Mouse (Mus musculus): Measurements from ENCODE around the gene Ctxn2. TPM values are rescaled to one million over a fixed set of nuclear protein-coding genes. Genes with fewer than 3 reads are reported as not detected.
"Not testable (repeated sequence)": the region's sequence is repeated elsewhere in the genome, so short reads cannot be mapped to it uniquely, and the experiment has no call there.

The Ctxn2 gene
- total RNA-seq (2015) (not detected in 2 replicates), total RNA-seq (2017) (not detected in 2 replicates)

DNA sequence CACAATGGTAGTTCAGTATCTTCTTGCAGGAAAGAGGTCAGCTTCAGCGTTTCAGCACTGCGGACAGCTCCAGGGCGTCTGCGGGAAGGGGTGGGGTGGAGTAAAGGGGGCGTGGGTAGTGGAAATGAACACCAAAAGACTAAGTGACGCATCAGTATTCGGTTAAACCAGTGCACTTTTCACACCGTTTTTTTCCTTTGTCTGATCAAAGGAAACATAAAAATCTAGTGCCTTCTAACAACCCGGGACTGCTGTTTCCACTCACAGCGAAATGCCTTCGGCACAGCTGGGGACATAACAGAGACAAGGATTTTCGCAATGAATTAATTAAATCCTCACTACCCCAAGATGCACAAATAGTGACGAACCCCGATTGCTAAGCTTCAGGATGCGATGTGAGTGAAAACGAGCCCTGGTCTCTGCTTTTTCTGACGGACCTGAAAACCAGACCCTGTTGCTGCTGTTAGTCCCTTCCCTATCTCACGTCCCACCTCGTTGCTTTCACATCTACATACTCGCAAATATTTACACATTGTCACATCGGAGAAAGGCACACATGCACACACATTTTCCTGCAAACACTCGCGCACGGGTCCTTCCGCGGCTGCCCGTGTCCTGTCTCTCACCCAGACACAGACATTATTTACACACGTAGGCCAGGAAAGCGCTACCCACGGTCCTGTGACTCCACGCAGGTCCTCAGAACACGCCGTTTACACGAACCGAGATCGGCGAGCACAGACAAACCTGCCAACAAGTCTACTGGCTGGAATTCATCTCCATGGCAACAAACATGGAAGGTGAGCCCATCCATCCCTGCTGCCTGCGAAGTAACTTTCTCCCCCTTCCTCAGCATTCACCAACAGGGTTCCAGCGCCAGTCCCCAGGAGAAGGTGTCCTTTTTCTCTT, at the start of gene Ctxn2:
Gene Ctxn2 (plus strand): TSS at position 790 of the 909 bp plus-strand sequence.
- ATAC-seq (replicated peaks; ENCODE audit: poor library complexity): peak; percentile 100

DNA sequence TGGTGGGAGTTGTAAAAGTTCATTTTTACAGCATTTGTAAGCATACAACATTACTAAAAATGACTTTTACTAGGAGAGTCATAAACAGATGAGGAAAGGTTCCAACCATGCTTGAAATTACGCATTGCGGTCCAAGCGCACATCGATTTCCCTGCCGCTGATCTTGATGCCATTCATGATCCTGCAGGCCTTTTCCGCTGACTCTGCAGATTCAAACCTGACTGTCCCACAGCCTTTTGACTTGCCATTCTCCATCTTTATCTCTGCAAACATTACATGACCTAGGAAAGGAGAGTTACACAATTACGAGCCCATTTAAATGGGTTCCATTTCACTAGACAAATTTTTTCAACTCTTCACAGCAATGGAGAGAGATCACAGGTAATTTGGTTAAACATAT, 47.7 kb upstream of the Ctxn2 start:
- no peak for ATAC-seq (replicated peaks; ENCODE audit: poor library complexity)

DNA sequence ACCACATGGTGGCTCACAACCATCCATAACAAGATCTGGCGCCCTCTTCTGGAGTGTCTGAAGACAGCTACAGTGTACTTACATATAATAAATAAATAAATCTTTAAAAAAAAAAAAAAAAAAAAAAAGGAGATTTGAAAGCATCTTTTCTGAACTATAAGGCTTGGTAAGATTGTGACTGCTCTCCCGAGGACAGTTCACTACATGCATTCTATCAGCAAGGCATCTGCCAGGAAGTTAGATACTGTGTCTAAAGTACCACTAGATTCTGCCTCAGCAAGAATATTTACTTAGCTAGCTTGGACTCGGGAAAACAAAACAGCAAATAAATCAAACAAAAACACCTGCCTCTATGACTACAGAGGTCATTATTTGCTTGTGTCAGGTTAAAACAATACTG, 44.4 kb upstream of the Ctxn2 start:
- not testable (repeated sequence) for ATAC-seq (replicated peaks; ENCODE audit: poor library complexity)

DNA sequence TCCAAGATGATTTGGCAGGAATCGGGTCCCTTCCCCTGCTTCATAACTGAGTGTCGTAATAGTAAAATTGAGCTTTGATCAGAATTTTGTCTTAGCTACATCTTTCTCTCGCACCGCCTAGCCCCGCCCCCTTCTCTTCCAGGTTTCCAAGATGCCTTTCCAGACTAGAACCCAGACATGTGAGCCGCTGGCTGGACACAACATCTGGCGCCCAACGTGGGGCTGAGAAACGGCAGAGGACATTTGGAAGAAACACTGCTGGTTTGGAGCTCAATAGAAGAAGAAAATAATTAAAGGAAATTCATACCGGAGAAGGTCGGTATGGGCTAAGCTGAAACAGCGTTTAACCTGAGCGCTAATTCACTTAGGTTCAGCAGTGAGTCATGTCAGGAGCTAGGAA, 32.0 kb upstream of the Ctxn2 start:
- not testable (repeated sequence) for ATAC-seq (replicated peaks; ENCODE audit: poor library complexity)

DNA sequence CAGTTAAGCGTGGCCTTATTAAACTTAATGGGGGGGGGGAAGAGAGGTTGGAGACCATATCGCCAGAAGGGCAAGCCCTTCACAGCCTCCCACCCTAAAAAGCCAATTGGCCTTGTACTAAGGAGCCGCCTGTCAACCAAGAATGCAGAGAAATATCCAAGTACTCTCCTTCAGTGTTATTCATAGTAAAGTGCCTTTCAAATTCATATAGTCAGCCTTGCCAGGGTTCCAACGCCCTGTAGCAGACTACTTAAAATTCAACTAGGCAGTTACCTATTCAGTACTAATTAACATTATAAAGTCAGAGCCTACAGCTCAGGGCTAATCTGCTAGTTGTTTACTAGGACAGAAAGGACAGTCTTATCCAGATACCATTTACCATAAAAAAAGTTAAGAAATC, 30.0 kb upstream of the Ctxn2 start:
- not testable (repeated sequence) for ATAC-seq (replicated peaks; ENCODE audit: poor library complexity)

DNA sequence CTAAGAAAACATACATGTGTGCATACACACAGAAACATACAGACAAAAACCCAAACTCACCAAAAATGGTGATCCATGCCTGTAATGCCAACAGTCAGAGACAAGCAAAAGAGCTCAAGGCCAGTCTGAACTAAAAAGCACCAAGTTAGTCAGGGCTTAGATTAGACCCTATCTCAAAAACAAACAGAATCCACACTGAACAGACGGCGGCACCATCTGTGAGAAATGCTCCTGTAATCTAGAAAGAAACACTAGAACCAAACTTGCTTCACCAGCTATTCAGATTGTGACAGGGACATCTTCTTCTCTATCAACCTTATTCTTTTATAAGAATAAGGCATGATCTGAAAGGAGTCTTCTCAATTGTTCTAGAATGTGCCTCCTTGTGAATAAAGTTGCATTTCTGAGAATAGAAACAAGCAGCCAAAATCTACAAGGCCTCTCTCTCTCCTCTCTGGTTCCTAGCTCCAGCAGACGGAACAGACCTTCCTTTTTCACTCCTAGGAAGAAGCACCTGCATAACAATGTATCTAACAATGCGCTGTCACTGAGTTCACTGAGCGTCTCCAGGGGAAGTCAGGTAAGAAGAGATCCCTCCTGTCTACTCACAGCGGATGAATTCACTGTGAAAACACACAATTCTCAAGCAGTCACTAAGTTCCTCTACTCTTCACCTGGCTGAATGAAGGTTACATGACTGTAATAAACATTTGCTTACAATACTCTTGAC, 16.9 kb upstream of the Ctxn2 start:
- no peak for ATAC-seq (replicated peaks; ENCODE audit: poor library complexity)

DNA sequence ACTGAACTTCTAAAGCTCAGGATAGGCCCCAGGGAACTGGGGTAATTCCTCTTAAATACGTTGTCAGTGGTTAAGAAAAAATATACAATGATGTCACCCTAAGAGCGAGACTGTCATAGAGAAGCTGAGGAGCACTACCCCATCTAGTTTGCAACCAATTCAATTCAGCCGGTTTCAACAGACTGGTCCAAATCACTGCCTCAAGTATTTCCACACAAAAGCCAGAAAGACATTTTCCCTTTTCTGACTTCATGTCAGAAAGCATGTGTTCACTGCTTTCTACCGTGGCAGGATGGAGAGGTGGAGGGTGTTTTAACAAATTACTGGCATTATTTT, 14.2 kb upstream of the Ctxn2 start:
- peak; percentile 10; the same call in 1 of the 2 replicates for ATAC-seq (replicated peaks; ENCODE audit: poor library complexity)

DNA sequence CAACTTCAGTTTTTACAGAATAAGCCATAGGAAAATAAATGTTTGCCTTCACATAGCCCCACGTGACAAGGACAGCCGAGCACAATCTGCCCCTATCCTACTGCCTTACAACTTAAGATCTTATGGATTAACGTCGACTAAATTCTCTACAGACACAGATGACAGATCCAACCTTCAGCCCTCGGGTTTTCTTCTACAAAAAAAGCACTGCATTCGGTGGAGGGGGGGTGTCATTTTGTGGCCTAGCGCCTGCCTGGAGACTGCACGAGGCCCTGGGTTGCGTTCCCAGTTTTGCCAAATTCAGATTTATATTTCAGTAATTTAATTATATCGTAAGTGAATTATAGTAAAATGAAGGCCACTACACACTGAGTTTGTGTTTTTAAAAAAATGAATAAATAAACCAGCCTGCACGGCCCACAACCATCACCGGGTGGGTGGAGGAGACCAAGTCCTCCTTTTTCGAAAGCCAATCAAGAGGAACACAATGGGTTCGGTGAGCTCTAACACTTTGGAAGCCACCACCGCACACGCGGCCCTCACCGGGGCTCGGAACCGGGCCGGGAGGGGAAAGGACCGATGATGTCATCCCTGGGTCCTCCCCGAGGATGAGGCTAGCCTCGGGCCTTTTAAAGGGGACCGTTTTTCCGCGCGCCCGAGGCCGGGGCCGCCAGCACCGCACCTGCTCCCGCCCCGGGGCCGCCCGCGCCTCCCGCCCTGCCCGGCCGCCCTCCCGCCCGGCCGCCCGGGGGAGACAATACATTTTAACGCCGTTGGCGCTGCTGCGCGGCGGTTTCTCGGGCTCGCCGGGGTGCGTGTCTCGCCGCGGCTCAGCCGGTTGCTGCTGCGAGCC, 13.6 kb upstream of the Ctxn2 start:
- peak; percentile 35 for ATAC-seq (replicated peaks; ENCODE audit: poor library complexity)

DNA sequence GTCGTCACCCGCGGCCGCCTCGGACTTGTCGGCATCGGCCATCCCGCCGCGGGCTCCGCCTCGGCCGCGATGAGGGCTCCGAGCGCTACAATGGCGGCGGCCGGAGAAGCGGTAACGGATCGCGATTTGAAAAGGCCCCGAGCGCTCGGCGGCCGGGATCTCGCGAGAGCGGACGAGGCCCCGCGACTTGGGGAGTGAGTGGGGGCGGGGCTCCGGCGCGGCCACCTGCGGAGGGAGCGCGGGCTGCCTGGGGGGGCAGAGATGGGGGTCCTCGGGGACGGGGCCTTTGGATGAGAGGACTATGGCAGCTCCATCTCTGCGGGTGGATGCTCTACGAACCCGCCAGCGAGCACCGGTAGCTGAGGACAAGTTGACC, 13.0 kb upstream of the Ctxn2 start, which contains the start of gene Myef2:
Gene Myef2 (minus strand): TSS at position 185 of the 376 bp plus-strand sequence.
- peak; percentile 87 for ATAC-seq (replicated peaks; ENCODE audit: poor library complexity)

DNA sequence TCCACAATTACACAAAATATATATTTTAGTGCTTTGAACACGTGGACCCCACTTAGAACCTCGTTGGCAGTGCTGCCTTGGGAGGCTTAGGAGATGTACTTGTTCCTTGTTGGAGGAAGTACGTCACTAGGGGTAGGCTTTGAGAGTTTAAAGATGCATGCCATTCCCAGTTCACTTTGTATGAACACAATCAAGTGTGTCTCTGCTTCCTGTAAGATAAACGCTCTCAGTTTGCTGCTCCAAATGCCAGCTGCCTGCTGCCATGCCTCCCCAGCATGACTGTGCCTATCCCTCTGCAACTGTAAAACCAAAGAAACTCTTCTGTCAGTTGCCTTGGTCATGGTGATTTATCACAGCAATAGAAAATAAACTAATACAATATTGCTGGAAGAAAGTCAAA, 10.7 kb upstream of the Ctxn2 start:
- peak; percentile 10; the same call in 1 of the 2 replicates for ATAC-seq (replicated peaks; ENCODE audit: poor library complexity)

DNA sequence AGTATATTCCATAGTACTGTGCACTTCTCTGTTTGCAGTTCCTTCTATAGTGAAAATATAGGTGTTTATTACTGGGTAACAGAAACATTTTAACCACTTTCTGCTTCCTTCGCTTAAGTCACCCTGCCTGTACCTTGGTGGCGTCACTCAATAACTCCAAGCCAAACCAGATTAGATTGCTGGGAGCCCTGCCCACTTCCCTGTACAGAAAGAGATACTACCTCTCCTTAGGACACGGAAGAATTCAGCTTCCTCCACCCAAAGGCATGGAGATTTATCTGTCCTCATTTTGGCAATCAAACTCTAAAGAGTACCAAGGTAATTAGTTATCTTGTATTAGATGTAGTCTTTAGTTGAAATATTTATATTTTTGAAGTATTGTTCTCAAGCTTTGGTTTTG, 9.7 kb upstream of the Ctxn2 start:
- ATAC-seq (replicated peaks; ENCODE audit: poor library complexity): no peak

DNA sequence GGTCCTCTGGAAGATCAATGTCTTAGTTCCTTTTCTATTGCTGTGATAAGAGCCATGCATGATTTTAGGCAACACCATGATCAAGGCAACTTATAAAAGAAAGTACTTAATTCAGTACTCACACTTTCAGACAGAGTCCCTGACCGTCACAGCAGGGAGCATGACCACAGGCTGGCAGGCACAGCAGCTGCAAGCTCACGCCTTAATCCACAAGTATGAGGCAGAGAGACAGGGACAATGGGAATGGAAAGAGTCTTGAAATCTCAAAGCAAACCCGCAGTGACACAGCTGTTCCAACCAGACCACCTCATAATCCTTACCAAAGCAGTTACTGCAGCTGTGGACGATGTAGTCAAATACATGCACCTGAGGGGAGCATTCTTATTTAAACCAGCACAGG, 2.4 kb upstream of the Ctxn2 start:
- ATAC-seq (replicated peaks; ENCODE audit: poor library complexity): no peak

DNA sequence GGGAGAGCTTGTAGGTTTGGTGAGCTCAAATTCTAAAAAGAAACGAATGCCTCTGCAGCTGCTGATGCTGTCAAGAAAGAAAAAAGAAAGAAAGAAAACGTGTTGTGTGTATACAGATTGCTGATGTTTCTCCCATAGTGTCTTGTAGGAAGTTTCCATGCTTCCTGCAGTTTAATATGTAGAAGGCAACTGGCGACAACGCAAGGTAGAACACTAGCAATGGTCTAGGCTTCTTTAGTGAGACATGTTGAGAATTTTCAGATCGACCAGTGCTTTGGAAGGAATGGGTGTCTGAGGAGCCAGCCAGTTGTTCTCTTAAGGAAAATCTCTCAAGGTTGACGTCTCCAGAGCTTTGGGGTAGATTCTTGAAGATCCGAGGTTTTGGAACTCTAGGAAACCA, 354 bp downstream of the Ctxn2 start:
- no peak for ATAC-seq (replicated peaks; ENCODE audit: poor library complexity)

DNA sequence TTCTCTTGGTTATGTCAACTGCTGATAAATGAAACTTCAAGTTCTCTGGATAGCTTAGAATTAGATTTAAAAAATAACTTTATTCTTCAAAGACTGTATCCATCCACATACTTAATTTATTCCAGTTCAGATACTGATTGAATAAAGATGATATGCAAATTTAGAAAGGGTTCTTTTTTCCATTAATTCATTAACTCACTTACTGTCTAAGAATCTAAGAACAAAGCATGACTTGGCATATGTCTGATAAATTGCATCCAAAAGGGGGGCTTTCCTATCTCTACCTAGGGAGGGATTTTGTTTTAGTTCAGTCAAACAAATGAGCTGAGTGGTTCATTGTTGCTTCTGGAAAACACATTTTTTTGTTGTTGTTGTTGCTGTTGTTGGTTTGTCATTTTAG, 5.8 kb downstream of the Ctxn2 start:
- no peak for ATAC-seq (replicated peaks; ENCODE audit: poor library complexity)

DNA sequence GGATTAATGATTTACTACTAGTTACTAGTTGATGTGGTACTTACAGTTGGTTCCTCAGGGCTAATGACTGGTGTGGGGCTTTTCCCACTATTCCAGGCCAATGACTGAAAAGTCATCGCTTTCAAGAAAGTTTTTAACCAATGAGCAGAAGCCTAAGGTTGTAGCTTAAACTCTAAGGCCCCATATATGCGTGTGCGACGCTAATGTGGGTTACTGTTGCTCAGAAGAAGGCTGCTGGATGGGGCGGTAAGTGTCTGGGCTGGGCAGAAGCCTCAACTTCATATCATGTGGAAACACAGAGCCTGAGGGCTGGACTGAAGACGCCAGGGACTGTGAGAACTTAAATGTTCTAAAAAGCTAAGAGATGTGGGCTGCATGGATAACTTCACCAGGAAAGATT, 15.9 kb downstream of the Ctxn2 start, which contains the start of gene Slc12a1:
Gene Slc12a1 (plus strand): TSS at position 118 of the 400 bp plus-strand sequence.
- ATAC-seq (replicated peaks; ENCODE audit: poor library complexity): no peak

DNA sequence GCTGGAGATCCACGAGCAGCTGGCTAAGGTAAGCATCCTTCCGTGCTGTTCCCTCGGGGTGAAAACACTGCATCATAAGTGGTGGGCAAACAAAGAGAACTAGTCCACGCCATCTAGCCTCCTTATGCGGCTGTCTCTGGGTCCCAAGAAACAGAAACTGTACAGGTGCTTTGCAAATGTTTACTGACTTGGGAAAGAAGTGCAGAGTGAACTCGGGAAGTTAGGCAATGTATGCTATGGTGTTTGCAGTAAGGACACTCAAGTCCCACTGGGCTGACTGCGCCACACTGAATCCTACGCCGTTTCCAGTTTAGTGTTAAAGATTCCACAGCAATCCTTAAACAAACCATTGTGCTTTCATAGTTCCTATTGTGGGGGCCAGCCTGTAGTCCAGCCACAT, 17.8 kb downstream of the Ctxn2 start:
- no peak for ATAC-seq (replicated peaks; ENCODE audit: poor library complexity)

DNA sequence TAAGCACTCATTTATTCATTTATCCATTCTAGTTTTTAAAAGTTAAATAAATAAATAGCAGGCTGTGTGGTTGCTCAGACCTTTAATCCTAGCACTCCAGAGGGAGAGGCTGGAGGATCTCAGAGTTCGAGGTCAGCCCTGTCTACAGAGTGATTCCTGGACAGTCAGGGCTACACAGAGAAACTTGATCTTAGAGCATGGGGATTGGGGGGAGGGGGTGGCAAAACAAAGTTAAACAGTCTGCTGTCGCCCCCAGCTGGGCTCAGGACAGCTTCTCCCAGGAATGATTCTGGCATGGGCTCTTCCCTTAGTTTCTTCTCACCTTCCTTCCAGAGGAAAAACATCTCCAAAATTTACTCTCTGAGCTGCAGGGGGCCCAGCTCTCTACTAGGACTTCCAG, 19.0 kb downstream of the Ctxn2 start:
- ATAC-seq (replicated peaks; ENCODE audit: poor library complexity): no peak

DNA sequence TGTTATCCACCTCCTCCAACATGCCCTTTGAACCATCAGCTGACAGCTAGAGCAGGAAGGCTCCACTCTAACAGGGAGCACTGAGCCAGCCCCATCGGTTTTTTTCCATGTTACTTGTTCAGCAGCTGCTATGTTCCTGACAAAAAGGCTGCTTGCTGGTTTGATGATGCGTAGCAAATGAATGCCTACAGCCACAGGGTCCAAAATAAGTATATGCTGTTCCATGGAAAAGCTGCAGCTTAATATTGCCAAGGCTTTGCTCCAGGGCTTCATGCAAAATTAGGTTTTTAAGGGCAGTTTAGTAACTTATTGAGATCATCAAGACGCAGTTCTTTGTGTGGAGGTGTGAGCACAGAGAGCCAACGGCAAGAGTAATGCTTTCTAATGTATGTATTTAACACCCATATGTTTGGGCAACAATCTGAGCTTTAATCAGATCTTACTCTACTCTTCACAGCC, 25.5 kb downstream of the Ctxn2 start:
- ATAC-seq (replicated peaks; ENCODE audit: poor library complexity): no peak

DNA sequence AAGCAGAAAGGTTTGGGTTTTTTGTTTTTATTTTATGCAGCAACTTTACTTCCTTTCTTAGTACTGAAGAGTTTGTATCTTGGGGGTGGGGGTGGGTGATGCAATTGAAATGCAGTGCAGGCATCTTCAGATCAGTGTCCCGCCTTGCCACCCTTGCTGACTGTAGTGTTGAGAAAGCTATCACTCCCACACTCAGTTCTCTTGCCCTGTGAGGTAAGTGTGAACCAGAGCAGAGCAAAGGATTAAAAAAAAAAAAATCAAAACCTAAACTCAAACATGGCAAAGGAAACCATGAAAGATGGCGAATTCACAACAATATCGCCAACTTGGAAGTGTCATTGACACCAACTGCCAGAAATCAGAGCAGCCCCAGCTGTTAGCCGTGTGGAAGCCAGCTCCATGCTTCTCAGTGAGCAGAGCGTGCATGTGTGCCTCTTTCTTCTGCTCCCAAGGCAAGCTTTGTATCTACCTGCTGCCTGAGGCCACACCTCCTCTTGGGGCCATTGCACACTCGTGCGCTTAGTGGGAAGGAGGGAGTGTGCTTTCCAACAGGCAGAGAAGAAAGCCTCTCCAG, 41.8 kb downstream of the Ctxn2 start:
- no peak for ATAC-seq (replicated peaks; ENCODE audit: poor library complexity)

DNA sequence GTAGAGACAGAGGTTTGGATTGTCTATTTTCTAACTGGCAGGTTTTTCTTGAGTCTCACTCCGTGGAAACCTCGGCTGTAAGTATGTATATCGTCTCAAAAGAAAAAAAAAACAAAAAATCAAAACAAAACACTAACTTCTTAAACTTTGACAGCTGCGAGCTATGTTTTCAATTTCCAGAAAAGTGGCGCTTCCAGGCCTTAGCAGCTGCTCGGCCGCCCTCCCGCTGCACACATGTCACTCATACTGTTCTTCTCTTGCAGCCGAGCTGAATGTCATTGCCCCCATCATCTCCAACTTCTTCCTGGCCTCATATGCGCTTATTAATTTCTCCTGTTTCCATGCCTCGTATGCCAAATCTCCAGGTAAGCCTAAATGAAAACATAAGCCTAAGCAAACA, 51.4 kb downstream of the Ctxn2 start:
- ATAC-seq (replicated peaks; ENCODE audit: poor library complexity): no peak

DNA sequence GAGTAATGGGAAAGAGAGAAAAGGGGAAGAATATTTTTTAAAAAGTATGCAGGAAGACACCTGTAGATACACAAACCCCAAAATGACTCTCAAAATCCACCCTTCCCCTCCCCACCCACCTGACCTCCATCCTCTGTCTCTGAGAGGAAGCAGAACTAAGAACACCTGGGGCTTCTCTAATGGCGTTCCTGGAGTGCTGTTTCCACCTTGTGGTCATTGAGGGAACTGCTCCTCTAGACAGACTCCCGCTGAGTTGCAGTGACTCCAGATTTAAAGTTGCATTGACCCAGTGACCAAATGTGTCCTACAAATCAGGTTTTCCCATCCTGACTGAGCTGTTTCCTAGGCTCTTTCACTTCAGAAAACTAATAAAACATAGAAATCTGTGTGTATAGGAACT, 52.7 kb downstream of the Ctxn2 start:
- peak; percentile 95 for ATAC-seq (replicated peaks; ENCODE audit: poor library complexity)
